Mouse (Mus musculus) lung, postnatal 36 days (tissue): ENCODE results near the gene Cd247.

Experiments used
- DNase-seq: peaks from one replicate; pipeline ENCODE4 v3.0.0; 2022; ENCODE audit warnings: mixed read lengths

The Cd247 gene

DNA sequence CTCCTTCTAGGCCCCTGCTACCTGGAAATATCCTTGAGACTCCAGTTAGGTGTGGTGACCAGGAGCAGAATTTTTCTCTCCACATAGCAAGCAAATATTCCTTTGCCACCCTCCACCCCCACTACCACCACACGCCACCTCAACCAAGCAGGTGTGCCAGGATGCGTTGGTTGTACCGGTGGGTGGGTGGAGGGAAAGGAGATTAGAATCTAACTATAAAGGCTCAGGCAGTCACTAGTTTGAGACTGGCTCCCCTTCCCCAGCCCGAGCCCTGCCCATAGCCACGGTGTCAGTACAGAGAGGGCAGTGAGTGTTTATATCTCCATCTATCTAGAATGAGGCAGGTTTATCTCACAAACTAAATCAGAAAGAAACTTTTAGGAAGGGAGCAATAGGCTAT lies 39.7 kb downstream of the Cd247 start:
- DNase-seq, result no peak

DNA sequence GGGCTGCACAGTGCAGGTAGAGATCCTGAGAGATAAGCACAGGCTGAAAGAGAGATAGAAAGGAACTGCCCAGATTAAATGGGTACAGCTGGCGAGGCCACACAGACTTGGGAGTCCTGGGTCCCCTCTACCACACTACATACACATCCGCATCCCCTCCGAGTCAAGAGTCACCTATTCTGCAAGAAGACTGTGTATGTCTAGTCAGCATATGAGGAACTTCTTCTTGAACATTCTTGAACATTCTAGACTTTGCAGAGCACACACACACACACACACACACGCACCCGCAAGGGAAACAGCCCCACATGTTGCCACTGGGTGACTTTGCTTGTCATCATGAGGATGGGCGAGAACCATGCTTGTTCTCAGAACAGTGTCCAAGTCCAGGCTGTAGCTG lies 40.1 kb downstream of the Cd247 start:
- no peak for DNase-seq

DNA sequence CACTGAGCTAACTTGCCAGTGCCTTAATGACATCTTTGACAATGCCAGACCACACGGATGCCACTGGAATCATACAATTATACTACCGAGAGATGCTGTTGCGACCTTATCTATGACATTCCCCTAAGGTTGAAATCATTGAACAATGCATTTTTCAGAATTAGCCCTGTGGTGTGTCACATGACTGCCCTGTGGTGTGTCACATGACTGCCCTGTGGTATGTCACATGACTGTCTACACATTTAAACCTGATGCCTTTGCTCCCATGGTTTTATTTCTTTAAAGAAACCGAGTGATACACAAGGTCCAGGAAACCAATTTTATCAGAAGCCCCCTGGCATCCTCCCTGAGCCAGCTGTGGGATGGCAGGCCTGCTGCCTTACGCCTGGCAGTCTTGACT lies 41.4 kb downstream of the Cd247 start:
- DNase-seq, result no peak

- no peak for DNase-seq
These were observed 44.8 kb downstream of the Cd247 start for GRCm38 (mm10) chr1:165833244-165833643.

- no peak for DNase-seq
These were observed 45.6 kb downstream of the Cd247 start for GRCm38 (mm10) chr1:165833910-165834632.

DNA sequence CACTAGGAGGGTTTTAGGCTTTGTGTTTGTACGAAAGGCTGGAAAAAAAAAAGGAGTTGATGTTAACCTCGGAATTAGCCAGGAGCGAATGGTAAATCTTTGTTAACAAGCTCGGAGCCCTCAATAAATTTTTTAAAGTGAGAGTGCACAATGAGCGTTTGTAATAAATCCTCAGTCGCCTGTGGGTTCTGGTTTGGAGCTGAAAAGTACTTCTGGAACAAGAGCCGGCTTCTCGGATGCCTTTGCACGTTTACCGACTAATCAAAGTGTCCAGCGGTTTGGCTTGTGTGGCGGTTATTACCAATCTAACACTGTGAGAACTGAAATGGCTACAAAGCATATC lies 46.1 kb downstream of the Cd247 start:
- no peak for DNase-seq

- peak; percentile 21 for DNase-seq
These were observed 48.0 kb downstream of the Cd247 start for GRCm38 (mm10) chr1:165836461-165836860.

DNA sequence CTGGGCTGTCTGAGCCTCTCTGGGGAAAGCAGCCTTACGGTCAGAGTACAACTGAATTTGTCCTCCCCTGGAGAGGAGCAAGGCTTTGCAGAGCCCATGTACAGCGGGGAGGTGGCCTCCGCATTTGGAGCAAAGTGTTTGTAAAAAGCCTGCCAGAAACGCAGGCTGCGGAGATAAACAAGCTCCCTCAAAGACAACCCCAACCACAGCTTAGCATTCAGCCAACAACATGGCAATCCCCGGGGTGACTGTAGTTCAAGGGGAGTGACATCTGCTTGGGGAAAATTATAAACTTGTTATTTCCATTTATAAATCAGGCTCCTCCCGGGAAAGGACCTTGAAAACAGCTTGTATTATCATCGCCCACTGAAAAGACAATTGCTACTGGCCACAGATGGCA lies 49.1 kb downstream of the Cd247 start:
- DNase-seq, result no peak

DNA sequence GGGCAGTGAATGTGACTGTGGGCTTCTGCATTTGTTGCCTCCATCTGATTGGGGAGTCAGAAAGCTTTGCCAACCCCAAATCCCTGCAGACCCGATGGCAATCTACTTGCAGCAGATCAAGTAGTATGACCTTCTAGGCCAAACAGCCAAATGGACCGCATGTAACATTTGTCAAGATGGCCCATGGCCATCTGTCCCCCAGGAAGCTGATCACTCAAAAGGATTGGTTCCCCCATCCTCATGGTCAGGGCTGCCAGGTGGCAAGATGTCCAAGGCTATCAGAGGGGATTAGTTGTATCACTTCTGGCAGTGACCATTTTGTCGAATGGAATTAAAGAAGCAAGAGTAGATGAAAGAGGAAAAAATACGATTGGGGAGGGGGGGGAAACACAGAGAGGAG lies 50.7 kb downstream of the Cd247 start:
- DNase-seq, result no peak

DNA sequence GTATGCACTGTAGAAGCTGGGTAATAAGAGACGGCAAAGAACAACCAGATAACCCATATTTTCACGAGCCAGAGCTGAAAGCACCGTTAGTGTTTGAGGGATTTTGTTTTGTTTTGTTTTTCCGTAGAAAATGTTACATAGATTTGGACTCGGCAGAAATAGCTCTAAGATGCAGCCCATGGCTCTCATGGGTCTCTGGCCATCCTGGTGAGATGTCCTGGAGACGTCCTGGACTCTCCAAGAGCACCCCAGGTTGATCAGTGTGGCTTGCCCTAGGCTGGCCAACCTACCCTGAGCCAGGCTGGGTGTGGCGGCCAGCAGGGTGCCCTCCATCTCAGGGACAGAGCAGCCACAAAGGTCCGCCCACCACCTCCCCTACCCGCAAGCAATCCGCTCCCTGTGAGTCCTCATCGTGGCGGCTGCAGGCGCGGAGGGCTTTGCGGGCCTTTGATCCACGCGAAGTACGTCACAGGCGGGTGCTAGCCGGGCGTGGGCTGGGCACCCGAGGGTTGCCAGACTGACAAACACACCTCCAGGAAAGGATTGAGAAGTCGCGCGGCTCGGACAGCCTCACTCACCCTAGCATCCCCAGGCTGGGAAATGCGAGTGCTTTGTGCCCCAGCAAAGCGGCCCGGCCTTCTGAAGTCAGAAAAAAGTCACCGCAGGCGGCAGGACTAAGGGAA lies 52.2 kb downstream of the Cd247 start:
- peak; percentile 11 for DNase-seq

GRCm38 (mm10) chr1:165842170-165842569 lies 53.7 kb downstream of the Cd247 start:
- DNase-seq, result no peak

DNA sequence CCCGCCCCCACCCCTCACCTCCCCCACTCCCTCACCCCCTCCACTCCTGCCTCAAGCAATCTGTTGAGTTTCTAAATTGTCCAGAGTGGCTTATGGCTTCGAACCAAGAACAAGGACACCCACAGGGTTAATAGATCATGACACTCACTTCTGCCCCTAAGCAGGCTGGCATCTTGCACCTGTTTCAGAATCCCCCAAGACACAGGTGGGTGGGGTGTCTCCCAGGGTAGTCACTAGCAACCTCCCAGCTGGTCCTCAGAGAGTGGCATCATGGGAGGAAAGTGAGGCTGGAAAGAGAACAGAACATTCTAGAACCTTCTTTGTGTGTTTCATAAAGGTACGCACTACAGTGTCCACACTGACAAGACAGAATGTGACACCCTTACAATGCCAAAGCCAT lies 55.1 kb downstream of the Cd247 start:
- DNase-seq, result no peak

- peak; percentile 37 for DNase-seq
These were observed 56.0 kb downstream of the Cd247 start for GRCm38 (mm10) chr1:165844466-165844951.

- peak; percentile 37 for DNase-seq
These were observed 56.5 kb downstream of the Cd247 start for GRCm38 (mm10) chr1:165844956-165845355.

- DNase-seq, result peak; percentile 29
These were observed 56.9 kb downstream of the Cd247 start for GRCm38 (mm10) chr1:165845366-165845765.

- no peak for DNase-seq
These were observed 59.9 kb downstream of the Cd247 start for GRCm38 (mm10) chr1:165848417-165848816.

DNA sequence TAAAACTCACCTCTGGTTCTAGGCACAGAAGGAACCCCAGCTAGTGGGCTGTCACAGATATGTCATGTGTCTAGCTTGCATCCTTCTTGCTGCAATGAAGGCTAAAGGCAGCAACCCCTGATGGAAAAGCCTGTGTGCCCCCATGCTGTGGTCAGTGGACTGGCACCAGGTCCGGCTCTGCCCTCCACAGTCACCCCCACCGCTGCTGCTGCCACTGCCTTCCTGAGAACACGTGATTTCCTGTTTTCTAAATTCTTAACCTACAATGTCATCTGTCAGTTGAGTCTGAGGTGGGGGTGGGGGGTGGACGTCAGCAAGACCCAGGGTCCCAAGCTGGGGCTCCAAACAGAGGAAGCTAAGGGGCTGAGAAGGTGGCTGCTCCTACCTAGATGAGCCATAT lies 60.4 kb downstream of the Cd247 start:
- DNase-seq, result peak; percentile 61

- no peak for DNase-seq
These were observed 61.3 kb downstream of the Cd247 start for GRCm38 (mm10) chr1:165849458-165850445.

- DNase-seq, result no peak
These were observed 63.6 kb downstream of the Cd247 start for GRCm38 (mm10) chr1:165852131-165852530.

GRCm38 (mm10) chr1:165853131-165853721 lies 64.7 kb downstream of the Cd247 start:
- DNase-seq, result no peak

DNA sequence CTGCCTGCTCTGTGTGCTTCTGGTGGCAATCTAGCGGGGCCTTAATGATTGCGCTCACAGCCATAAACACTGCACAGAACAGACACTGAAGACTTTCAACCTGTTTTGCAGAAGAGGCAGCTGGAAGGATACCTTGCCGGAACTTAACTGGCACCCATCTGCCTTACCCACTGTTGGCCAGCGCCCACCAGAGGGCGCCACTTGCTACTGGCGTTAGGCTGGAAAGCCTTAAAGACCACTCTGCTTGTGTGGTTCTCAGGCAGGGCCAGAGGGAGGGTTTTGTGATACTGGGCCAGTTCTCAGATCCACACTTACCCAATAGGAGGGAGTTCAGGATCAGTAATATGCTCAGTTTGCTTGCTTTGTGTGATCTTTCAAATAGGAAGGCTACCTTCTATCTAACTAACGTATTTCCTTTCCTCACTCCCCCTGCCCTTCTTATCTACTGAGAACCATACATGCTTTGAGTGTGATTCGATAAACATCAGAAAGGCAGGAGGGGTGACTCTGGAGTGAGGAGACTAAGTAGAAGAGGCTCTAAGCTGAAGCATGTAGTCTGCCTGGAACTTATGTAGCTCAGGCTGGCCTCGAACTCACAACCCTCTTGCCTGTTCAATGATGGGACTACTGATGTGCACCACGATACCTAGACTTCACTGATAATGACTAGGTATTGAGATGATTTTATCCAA lies 65.4 kb downstream of the Cd247 start:
- DNase-seq, result peak; percentile 83
